Mouse (Mus musculus) forebrain, postnatal 0 days (tissue): Measurements from ENCODE around the gene Radil. TPM values are rescaled to one million over a fixed set of nuclear protein-coding genes. Genes with fewer than 3 reads are reported as not detected.

ENCODE experiments used
- ATAC-seq: fragments of 200-750 bp; cut with Nextera tagmentation; 2 replicates; pipeline ENCODE4 v1.8.0; 2017; ENCODE audit warnings: mild to moderate bottlenecking, moderate library complexity
- DNase-seq: peaks from one replicate; pipeline ENCODE4 v3.0.0-alpha.2; 2015
- H3K27ac ChIP-seq: fragments of 300-500 bp; sonication (generic); 2 replicates; pipeline ENCODE4 v1.5.1; 2014; ENCODE audit warnings: low read depth, mild to moderate bottlenecking, antibody characterized with exemption, low read length, moderate library complexity, mixed read lengths
- H3K27me3 ChIP-seq: fragments of 300-500 bp; sonication (generic); 2 replicates; pipeline ENCODE4 v1.6.1; 2014; ENCODE audit warnings: mild to moderate bottlenecking, low read length, mixed read lengths; ENCODE audit not compliant: insufficient read depth
- H3K36me3 ChIP-seq: fragments of 300-500 bp; sonication (generic); 2 replicates; pipeline ENCODE4 v1.6.1; 2014; ENCODE audit warnings: mild to moderate bottlenecking, moderate library complexity; ENCODE audit not compliant: insufficient read depth
- H3K4me1 ChIP-seq: fragments of 300-500 bp; sonication (generic); 2 replicates; pipeline ENCODE4 v1.6.1; 2014; ENCODE audit warnings: antibody characterized with exemption; ENCODE audit not compliant: insufficient read depth
- H3K4me2 ChIP-seq: fragments of 300-500 bp; sonication (generic); 2 replicates; pipeline ENCODE4 v1.6.1; 2014; ENCODE audit warnings: low read depth, mild to moderate bottlenecking, moderate library complexity
- H3K4me3 ChIP-seq: fragments of 300-500 bp; sonication (generic); 2 replicates; pipeline ENCODE4 v1.5.1; 2014; ENCODE audit warnings: low read depth, low read length, mixed read lengths
- H3K9ac ChIP-seq: fragments of 300-500 bp; sonication (generic); 2 replicates; pipeline ENCODE4 v1.6.1; 2014; ENCODE audit warnings: mild to moderate bottlenecking
- H3K9me3 ChIP-seq: fragments of 300-500 bp; sonication (generic); 2 replicates; pipeline ENCODE4 v1.6.1; 2016; ENCODE audit warnings: low read length
- CTCF ChIP-seq: sonication (generic); IDR thresholded peaks from 2 replicates; pipeline ENCODE4 v1.5.1; 2016; ENCODE audit warnings: antibody characterized with exemption, control low read depth, low read depth
- WGBS: fragments of 180-500 bp; shearing (Covaris S2); extraction: QIAGEN DNeasy Blood & Tissue Kit; methylation state at CpG from one replicate; pipeline ENCODE4 v1.1.7; 2014; 5-methylcytosine and 5-hydroxymethylcytosine counted together
- polyA plus RNA-seq: library from polyadenylated mRNA; unstranded; fragments of >200 nt; fragmentation: Nextera tagmentation; extraction: Ambion mirVana; gene quantifications from 2 replicates; pipeline ENCODE4 v1.2.1, GENCODE M21; 2015
- total RNA-seq: library from RNA; depleted of rRNA; stranded (reverse); fragments of >200 nt; gene quantifications from 2 replicates; pipeline ENCODE4 v1.2.3, GENCODE M21; 2014

Radil gene
- total and polyA plus RNA-seq, 2 experiments from 2014 or later = 10.4 to 10.8 TPM

- H3K4me3 ChIP-seq = no peak overlapping the region
- H3K27ac ChIP-seq = no peak overlapping the region
- WGBS = 14% methylated on average over 9 of the region's 9 CpGs
- H3K9ac ChIP-seq = no peak overlapping the region
- H3K27me3 ChIP-seq = no peaks in the 10 kb centered on the region
- peak; percentile 86 for ATAC-seq
- no peak overlapping the region for H3K4me2 ChIP-seq
- H3K4me1 ChIP-seq = 0 out of 2 replicates have a peak, but pooled peaks cover 3% of the 10 kb centered on the region
- peaks cover 18% of the 10 kb centered on the region for H3K36me3 ChIP-seq
- no peaks in the 10 kb centered on the region for H3K9me3 ChIP-seq
- TF ChIP-seq CTCF = peak; percentile 100
- DNase-seq = peak; percentile 96
These were observed 102.8 kb downstream of the Radil start for GRCm38 (mm10) chr5:142448076-142448475.

GRCm38 (mm10) chr5:142445709-142446108, 105.2 kb downstream of the Radil start:
- WGBS = 49% methylated on average over 8 of the region's 8 CpGs
- no peaks in the 10 kb centered on the region for H3K27me3 ChIP-seq
- no peak for DNase-seq
- no peak overlapping the region for H3K4me3 ChIP-seq
- no peak for TF ChIP-seq CTCF
- H3K9ac ChIP-seq = no peak overlapping the region
- no peak overlapping the region for H3K27ac ChIP-seq
- H3K36me3 ChIP-seq = peaks cover 9% of the 10 kb centered on the region
- 0 out of 2 replicates have a peak, but pooled peaks cover 3% of the 10 kb centered on the region for H3K4me1 ChIP-seq
- no peaks in the 10 kb centered on the region for H3K9me3 ChIP-seq
- no peak overlapping the region for H3K4me2 ChIP-seq
- ATAC-seq = no peak

- Histone ChIP-seq H3K4me2 (no peak overlapping the region), H3K9me3 (no peaks in the 10 kb centered on the region), H3K4me3 (no peak overlapping the region), H3K4me1 (peaks cover 6% of the 10 kb centered on the region), H3K9ac (no peak overlapping the region), H3K27me3 (no peaks in the 10 kb centered on the region), H3K27ac (no peak overlapping the region), H3K36me3 (peaks cover 1% of the 10 kb centered on the region)
- no peak for TF ChIP-seq CTCF
- 67% methylated on average over 11 of the region's 11 CpGs for WGBS
- no peak for ATAC-seq
- DNase-seq = no peak
These were observed 105.9 kb downstream of the Radil start for GRCm38 (mm10) chr5:142444791-142445531.

- WGBS = 77% methylated on average over 14 of the region's 14 CpGs
- TF ChIP-seq CTCF = no peak
- Histone ChIP-seq H3K27me3 (no peaks in the 10 kb centered on the region), H3K4me2 (no peak overlapping the region), H3K9ac (no peak overlapping the region), H3K9me3 (no peaks in the 10 kb centered on the region), H3K4me1 (peaks cover 9% of the 10 kb centered on the region), H3K27ac (no peak overlapping the region), H3K36me3 (no peaks in the 10 kb centered on the region; the same call in 1 of the 2 replicates), H3K4me3 (no peak overlapping the region)
- DNase-seq (no peak), ATAC-seq (no peak)
These were observed 106.9 kb downstream of the Radil start for GRCm38 (mm10) chr5:142443994-142444393.

- H3K9me3 ChIP-seq = no peaks in the 10 kb centered on the region
- H3K4me1 ChIP-seq = peaks cover 9% of the 10 kb centered on the region
- WGBS = 61% methylated on average over 15 of the region's 15 CpGs
- H3K4me2 ChIP-seq = no peak overlapping the region
- no peak overlapping the region for H3K4me3 ChIP-seq
- H3K27me3 ChIP-seq = no peaks in the 10 kb centered on the region
- H3K36me3 ChIP-seq = no peaks in the 10 kb centered on the region; the same call in 1 of the 2 replicates
- no peak overlapping the region for H3K27ac ChIP-seq
- ATAC-seq (no peak), DNase-seq (no peak)
- no peak overlapping the region for H3K9ac ChIP-seq
- no peak for TF ChIP-seq CTCF
These were observed 107.4 kb downstream of the Radil start for GRCm38 (mm10) chr5:142443514-142443913.

- no peak for TF ChIP-seq CTCF
- no peak for ATAC-seq
- no peak overlapping the region for H3K4me3 ChIP-seq
- no peak overlapping the region for H3K9ac ChIP-seq
- WGBS = 89% methylated on average over 7 of the region's 7 CpGs
- no peaks in the 10 kb centered on the region for H3K27me3 ChIP-seq
- no peaks in the 10 kb centered on the region for H3K9me3 ChIP-seq
- H3K36me3 ChIP-seq = peaks cover 2% of the 10 kb centered on the region; the same call in 1 of the 2 replicates
- H3K4me1 ChIP-seq = peaks cover 9% of the 10 kb centered on the region
- no peak overlapping the region for H3K27ac ChIP-seq
- no peak overlapping the region for H3K4me2 ChIP-seq
- DNase-seq = no peak
These were observed 108.9 kb downstream of the Radil start for GRCm38 (mm10) chr5:142442045-142442440.

GRCm38 (mm10) chr5:142441332-142442044, 109.4 kb downstream of the Radil start:
- Histone ChIP-seq H3K4me3 (no peak overlapping the region), H3K27ac (peak overlapping the region; percentile 50; the same call in 1 of the 2 replicates), H3K27me3 (no peaks in the 10 kb centered on the region), H3K36me3 (peaks cover 6% of the 10 kb centered on the region; the same call in 1 of the 2 replicates), H3K4me2 (no peak overlapping the region), H3K9me3 (no peaks in the 10 kb centered on the region), H3K9ac (no peak overlapping the region), H3K4me1 (peaks cover 9% of the 10 kb centered on the region)
- 66% methylated on average over 22 of the region's 22 CpGs for WGBS
- ATAC-seq (no peak), DNase-seq (no peak)
- TF ChIP-seq CTCF = no peak
